Mouse (Mus musculus) lung, embryonic 15.5 days (tissue): Measurements from ENCODE around the gene Stk19. TPM values are rescaled to one million over a fixed set of nuclear protein-coding genes. Genes with fewer than 3 reads are reported as not detected.
"Not testable (repeated sequence)": the region's sequence is repeated elsewhere in the genome, so short reads cannot be mapped to it uniquely, and the experiment has no call there.

Experiments
- ATAC-seq: fragments of 200-750 bp; cut with Nextera tagmentation; 2 replicates; pipeline ENCODE4 v1.8.0; 2017; ENCODE audit warnings: moderate number of reproducible peaks, borderline replicate concordance; ENCODE audit not compliant: low FRiP score, low TSS enrichment; ENCODE audit errors: extremely low read depth
- H3K27ac ChIP-seq: fragments of 300-500 bp; sonication (generic); 2 replicates; pipeline ENCODE4 v1.5.1; 2015; ENCODE audit warnings: moderate library complexity, mild to moderate bottlenecking, inconsistent platforms
- H3K27me3 ChIP-seq: fragments of 300-500 bp; sonication (generic); 2 replicates; pipeline ENCODE4 v1.6.1; 2015; ENCODE audit warnings: inconsistent platforms
- H3K36me3 ChIP-seq: fragments of 300-500 bp; sonication (generic); 2 replicates; pipeline ENCODE4 v1.6.1; 2015; ENCODE audit warnings: inconsistent platforms
- H3K4me1 ChIP-seq: fragments of 300-500 bp; sonication (generic); 2 replicates; pipeline ENCODE4 v1.6.1; 2015; ENCODE audit warnings: inconsistent platforms
- H3K4me2 ChIP-seq: fragments of 300-500 bp; sonication (generic); 2 replicates; pipeline ENCODE4 v1.6.1; 2015; ENCODE audit warnings: inconsistent platforms, mild to moderate bottlenecking, moderate library complexity
- H3K4me3 ChIP-seq: fragments of 300-500 bp; sonication (generic); 2 replicates; pipeline ENCODE4 v1.5.1; 2015; ENCODE audit warnings: mild to moderate bottlenecking, inconsistent platforms
- H3K9ac ChIP-seq: fragments of 300-500 bp; sonication (generic); 2 replicates; pipeline ENCODE4 v1.6.1; 2015; ENCODE audit warnings: inconsistent platforms
- H3K9me3 ChIP-seq: fragments of 300-500 bp; sonication (generic); 2 replicates; pipeline ENCODE4 v1.6.1; 2016; ENCODE audit warnings: inconsistent platforms
- WGBS: fragments of 180-500 bp; shearing (Covaris S2); methylation state at CpG from one replicate; pipeline ENCODE4 v1.1.7; 2015; 5-methylcytosine and 5-hydroxymethylcytosine counted together
- polyA plus RNA-seq: library from polyadenylated mRNA; unstranded; fragments of >200 nt; fragmentation: Nextera tagmentation; extraction: Ambion mirVana; gene quantifications from 2 replicates; pipeline ENCODE4 v1.2.1, GENCODE M21; 2015

Gene Stk19
- polyA plus RNA-seq, 1 experiment from 2014 or later: 33.7 TPM

- Histone ChIP-seq H3K4me1 (peaks cover 18% of the 10 kb centered on the region), H3K9ac (peak overlapping the region; percentile 65), H3K36me3 (peaks cover 43% of the 10 kb centered on the region), H3K27ac (peak overlapping the region; percentile 69; the same call in 1 of the 2 replicates), H3K27me3 (no peaks in the 10 kb centered on the region), H3K9me3 (no peaks in the 10 kb centered on the region), H3K4me2 (peak overlapping the region; percentile 99), H3K4me3 (peak overlapping the region; percentile 89)
- peak; percentile 2; the same call in 1 of the 2 replicates for ATAC-seq
- WGBS: 33% methylated on average over 43 of the region's 43 CpGs
Observed at GRCm38 (mm10) chr17:34837464-34838324, 949 bp upstream of the Stk19 start.

GRCm38 (mm10) chr17:34836155-34836855, 440 bp downstream of the Stk19 start:
- peak; percentile 74 for ATAC-seq
- 3% methylated on average over 48 of the region's 48 CpGs for WGBS
- Histone ChIP-seq H3K4me3 (peak overlapping the region; percentile 89), H3K36me3 (peaks cover 35% of the 10 kb centered on the region), H3K27ac (peak overlapping the region; percentile 69), H3K9ac (peak overlapping the region; percentile 63), H3K4me1 (peaks cover 18% of the 10 kb centered on the region), H3K9me3 (no peaks in the 10 kb centered on the region), H3K4me2 (peak overlapping the region; percentile 99), H3K27me3 (no peaks in the 10 kb centered on the region)

- not testable (repeated sequence) for H3K4me3 ChIP-seq, H3K9ac ChIP-seq, ATAC-seq, H3K4me1 ChIP-seq, H3K27me3 ChIP-seq, H3K27ac ChIP-seq, H3K9me3 ChIP-seq, H3K4me2 ChIP-seq
- WGBS: 84% methylated on average over 1 of the region's 1 CpGs
- peaks cover 40% of the 10 kb centered on the region for H3K36me3 ChIP-seq
Observed at GRCm38 (mm10) chr17:34830776-34831175, 6.0 kb downstream of the Stk19 start.

GRCm38 (mm10) chr17:34814818-34815370, 21.9 kb downstream of the Stk19 start:
- H3K4me3 ChIP-seq: no peak overlapping the region
- H3K9me3 ChIP-seq: no peaks in the 10 kb centered on the region
- H3K4me1 ChIP-seq: no peaks in the 10 kb centered on the region
- no peak overlapping the region for H3K4me2 ChIP-seq
- no peak for ATAC-seq
- no peak overlapping the region for H3K9ac ChIP-seq
- H3K27me3 ChIP-seq: no peaks in the 10 kb centered on the region
- H3K36me3 ChIP-seq: no peaks in the 10 kb centered on the region
- 79% methylated on average over 7 of the region's 7 CpGs for WGBS
- H3K27ac ChIP-seq: no peak overlapping the region

GRCm38 (mm10) chr17:34813747-34814146, 23.0 kb downstream of the Stk19 start:
- H3K4me1 ChIP-seq, ATAC-seq, H3K27me3 ChIP-seq, H3K9me3 ChIP-seq, H3K4me2 ChIP-seq, H3K36me3 ChIP-seq, H3K4me3 ChIP-seq, H3K27ac ChIP-seq, H3K9ac ChIP-seq: not testable (repeated sequence)
- 53% methylated on average over 12 of the region's 12 CpGs for WGBS

GRCm38 (mm10) chr17:34811275-34811674, 25.5 kb downstream of the Stk19 start:
- Histone ChIP-seq H3K4me3 (no peak overlapping the region), H3K4me1 (no peaks in the 10 kb centered on the region), H3K9ac (no peak overlapping the region), H3K27ac (no peak overlapping the region), H3K9me3 (no peaks in the 10 kb centered on the region), H3K36me3 (no peaks in the 10 kb centered on the region), H3K4me2 (no peak overlapping the region), H3K27me3 (no peaks in the 10 kb centered on the region)
- ATAC-seq: no peak
- WGBS: 65% methylated on average over 15 of the region's 15 CpGs

- ATAC-seq, H3K4me1 ChIP-seq, H3K36me3 ChIP-seq, H3K4me2 ChIP-seq, H3K4me3 ChIP-seq, H3K27me3 ChIP-seq, H3K9me3 ChIP-seq, H3K27ac ChIP-seq, H3K9ac ChIP-seq: not testable (repeated sequence)
- WGBS: 77% methylated on average over 8 of the region's 8 CpGs
Observed at GRCm38 (mm10) chr17:34810811-34811210, 25.9 kb downstream of the Stk19 start.

GRCm38 (mm10) chr17:34810411-34810810, 26.3 kb downstream of the Stk19 start:
- H3K4me1 ChIP-seq, ATAC-seq, H3K4me3 ChIP-seq, H3K36me3 ChIP-seq, H3K27ac ChIP-seq, H3K9me3 ChIP-seq, H3K9ac ChIP-seq, H3K27me3 ChIP-seq, H3K4me2 ChIP-seq: not testable (repeated sequence)
- WGBS: 87% methylated on average over 5 of the region's 5 CpGs

- WGBS: 72% methylated on average over 6 of the region's 6 CpGs
- H3K9me3 ChIP-seq: 0 out of 2 replicates have a peak, but pooled peaks cover 5% of the 10 kb centered on the region
- H3K4me2 ChIP-seq: no peak overlapping the region
- H3K4me1 ChIP-seq: no peaks in the 10 kb centered on the region
- no peak overlapping the region for H3K27ac ChIP-seq
- no peak overlapping the region for H3K4me3 ChIP-seq
- no peak for ATAC-seq
- H3K9ac ChIP-seq: no peak overlapping the region
- H3K27me3 ChIP-seq: no peaks in the 10 kb centered on the region
- no peaks in the 10 kb centered on the region for H3K36me3 ChIP-seq
Observed at GRCm38 (mm10) chr17:34808599-34809205, 28.0 kb downstream of the Stk19 start.

GRCm38 (mm10) chr17:34807176-34807575, 29.6 kb downstream of the Stk19 start:
- H3K4me3 ChIP-seq: no peak overlapping the region
- H3K9me3 ChIP-seq: 0 out of 2 replicates have a peak, but pooled peaks cover 5% of the 10 kb centered on the region
- no peak for ATAC-seq
- H3K27ac ChIP-seq: no peak overlapping the region
- H3K27me3 ChIP-seq: no peaks in the 10 kb centered on the region
- H3K4me1 ChIP-seq: no peaks in the 10 kb centered on the region
- no peaks in the 10 kb centered on the region for H3K36me3 ChIP-seq
- 53% methylated on average over 3 of the region's 3 CpGs for WGBS
- H3K9ac ChIP-seq: no peak overlapping the region
- H3K4me2 ChIP-seq: no peak overlapping the region

GRCm38 (mm10) chr17:34804871-34805562, 31.7 kb downstream of the Stk19 start:
- Histone ChIP-seq H3K9me3 (0 out of 2 replicates have a peak, but pooled peaks cover 5% of the 10 kb centered on the region), H3K4me2 (no peak overlapping the region), H3K4me1 (no peaks in the 10 kb centered on the region), H3K9ac (no peak overlapping the region), H3K4me3 (no peak overlapping the region), H3K27ac (no peak overlapping the region), H3K27me3 (no peaks in the 10 kb centered on the region), H3K36me3 (no peaks in the 10 kb centered on the region)
- WGBS: 68% methylated on average over 6 of the region's 6 CpGs
- no peak for ATAC-seq
